Mouse (Mus musculus): Measurements from ENCODE around the gene Prdm10. TPM values are rescaled to one million over a fixed set of nuclear protein-coding genes. Genes with fewer than 3 reads are reported as not detected.

Gene Prdm10
- polyA plus RNA-seq (2015; fragmentation: Nextera tagmentation; extraction: Ambion mirVana): 3.6 and 4.1 TPM in 2 replicates

DNA sequence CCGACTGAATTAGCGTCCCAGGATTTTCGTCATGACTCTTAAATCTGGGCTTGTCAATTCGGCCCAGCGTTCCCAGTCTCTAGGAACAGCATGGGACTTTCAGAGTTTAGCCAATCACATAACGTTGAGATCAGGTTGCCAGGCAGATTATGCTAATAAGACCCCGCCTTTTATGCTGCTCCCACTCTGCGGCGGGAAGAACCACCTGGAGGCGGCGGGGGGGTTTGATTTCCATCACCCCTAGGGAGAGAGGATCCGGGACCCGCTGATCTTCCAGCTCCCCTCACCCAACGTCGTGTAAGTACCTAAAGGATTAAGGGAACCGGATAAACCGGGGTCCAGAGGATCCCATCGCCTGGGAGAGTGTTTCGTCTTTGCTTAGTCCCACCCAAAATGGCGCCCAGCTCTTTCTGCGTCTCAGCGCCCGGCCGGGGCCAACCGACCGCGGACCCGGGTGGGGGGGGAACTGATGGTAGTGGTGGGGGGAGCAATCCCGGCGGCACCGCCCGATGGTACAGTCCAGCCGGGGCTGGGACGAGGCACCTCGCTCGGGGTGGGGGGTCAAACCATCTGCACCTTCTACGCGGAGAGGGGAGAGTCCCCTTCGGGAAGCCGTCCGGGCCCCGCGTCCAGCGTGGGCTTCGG, at the start of gene Prdm10:
Gene Prdm10, plus strand, starts transcription at position 173 of the 645 bp plus-strand sequence.
- Histone ChIP-seq H3K27me3 (replicated peaks) (no peaks in the 10 kb centered on the region), H3K4me1 (peaks cover 27% of the 10 kb centered on the region), H3K27ac (replicated peaks) (peak within 1 kb of the TSS; percentile 98), H3K4me3 (peak within 1 kb of the TSS; percentile 87), H3K9ac (peak within 1 kb of the TSS; percentile 98), H3K4me2 (peak within 1 kb of the TSS; percentile 72), H3K36me3 (no peaks in the 10 kb centered on the region), H3K9me3 (no peaks in the 10 kb centered on the region)
- under 1% methylated on average over 36 of the region's 45 CpGs for WGBS
- peak; percentile 89 for ATAC-seq (ENCODE audit: extremely low read depth, insufficient number of reproducible peaks, low FRiP score, low TSS enrichment)

DNA sequence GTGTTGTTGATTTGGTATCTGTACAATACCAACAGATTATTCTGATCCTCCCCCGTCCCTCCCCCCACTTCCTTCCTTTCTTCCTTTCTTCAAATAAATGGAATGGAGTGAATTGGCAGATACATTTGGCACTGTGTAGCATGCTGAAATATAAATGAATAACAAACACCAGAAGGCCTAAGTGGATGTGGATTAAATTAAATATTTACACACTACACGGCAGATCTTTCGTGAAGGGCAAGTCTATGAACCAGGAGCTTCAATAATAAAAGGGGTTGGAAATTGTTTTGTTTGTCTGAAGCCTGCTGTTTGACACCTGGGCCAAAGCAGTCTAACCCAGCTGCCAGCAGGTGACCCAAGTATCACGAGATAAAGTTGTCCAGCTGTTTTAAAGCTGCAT, 45.3 kb upstream of the Prdm10 start:
- ATAC-seq (ENCODE audit: extremely low read depth, insufficient number of reproducible peaks, low FRiP score, low TSS enrichment): no peak
- Histone ChIP-seq H3K4me2 (no peak overlapping the region), H3K27ac (replicated peaks) (no peak overlapping the region), H3K9me3 (no peaks in the 10 kb centered on the region), H3K4me3 (no peak overlapping the region), H3K36me3 (no peaks in the 10 kb centered on the region), H3K4me1 (peaks cover 7% of the 10 kb centered on the region), H3K9ac (no peak overlapping the region), H3K27me3 (replicated peaks) (no peaks in the 10 kb centered on the region)
- 52% methylated on average over 4 of the region's 4 CpGs for WGBS

DNA sequence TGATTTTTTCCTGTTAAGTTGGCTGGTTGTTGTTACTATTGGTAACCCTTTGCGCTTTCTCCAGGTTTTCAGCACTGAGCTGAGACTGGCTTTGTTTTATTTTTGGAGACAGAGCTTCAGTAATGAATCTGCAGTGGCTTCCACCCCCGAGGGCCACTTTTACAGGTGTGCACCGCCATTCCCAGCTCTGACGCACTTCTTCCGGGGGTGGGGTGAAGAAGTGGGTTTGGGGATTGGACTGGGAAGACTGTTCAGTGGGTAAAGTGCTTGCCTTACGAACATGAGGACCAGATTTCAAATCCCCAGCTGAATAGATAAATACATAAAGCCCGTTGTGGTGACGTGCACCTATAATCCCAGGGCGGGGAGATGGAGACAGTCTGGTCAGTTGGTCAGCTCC, 44.8 kb upstream of the Prdm10 start:
- Histone ChIP-seq H3K27me3 (replicated peaks) (no peaks in the 10 kb centered on the region), H3K9ac (no peak overlapping the region), H3K4me2 (no peak overlapping the region), H3K9me3 (no peaks in the 10 kb centered on the region), H3K36me3 (no peaks in the 10 kb centered on the region), H3K27ac (replicated peaks) (no peak overlapping the region), H3K4me1 (peaks cover 9% of the 10 kb centered on the region), H3K4me3 (no peak overlapping the region)
- ATAC-seq (ENCODE audit: extremely low read depth, insufficient number of reproducible peaks, low FRiP score, low TSS enrichment): no peak
- WGBS: 81% methylated on average over 9 of the region's 9 CpGs

DNA sequence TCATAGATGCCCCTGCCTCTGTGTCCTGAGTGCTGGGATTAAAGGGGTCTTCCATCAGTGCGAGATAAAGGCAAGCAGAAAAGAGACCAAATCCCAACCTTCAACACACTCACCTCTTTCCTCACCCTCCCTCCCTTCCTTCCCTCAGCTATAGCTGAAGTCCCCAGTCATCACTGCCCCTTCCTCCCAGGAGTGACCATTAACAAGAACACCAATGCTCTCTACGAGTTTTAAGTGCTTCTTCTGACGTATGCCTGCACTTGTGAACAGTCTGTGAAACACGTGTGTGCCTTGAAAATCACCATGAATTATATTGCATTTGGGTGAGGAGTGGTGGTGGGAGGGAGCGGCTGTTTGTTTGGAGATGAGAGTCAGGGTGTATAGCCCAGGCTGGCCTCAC, 44.3 kb upstream of the Prdm10 start:
- no peak overlapping the region for H3K9ac ChIP-seq
- no peak overlapping the region for H3K27ac ChIP-seq (replicated peaks)
- WGBS: 64% methylated on average over 5 of the region's 5 CpGs

DNA sequence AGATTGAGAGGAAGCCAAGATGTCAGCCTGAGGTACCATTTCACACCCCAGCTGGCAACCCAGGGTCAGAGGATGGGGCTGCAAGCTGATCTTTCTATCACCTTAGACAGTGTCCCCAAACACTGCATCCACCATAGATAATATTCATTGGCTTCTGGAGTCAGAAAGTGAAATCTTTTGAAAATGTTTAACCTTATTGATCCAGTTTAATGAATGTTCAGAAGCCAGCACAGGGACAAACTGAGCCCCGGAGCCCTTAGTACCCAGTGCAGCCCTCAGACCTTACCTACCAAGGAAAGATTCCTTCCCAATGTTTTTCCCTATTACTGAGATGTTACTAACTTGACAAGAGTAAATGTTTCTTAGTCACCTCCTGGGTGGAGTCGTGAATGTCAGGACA, 41.8 kb upstream of the Prdm10 start:
- Histone ChIP-seq H3K27me3 (replicated peaks) (no peaks in the 10 kb centered on the region), H3K9ac (no peak overlapping the region), H3K4me1 (peaks cover 18% of the 10 kb centered on the region), H3K4me2 (no peak overlapping the region), H3K4me3 (no peak overlapping the region), H3K27ac (replicated peaks) (no peak overlapping the region), H3K36me3 (no peaks in the 10 kb centered on the region), H3K9me3 (no peaks in the 10 kb centered on the region)
- WGBS: 73% methylated on average over 2 of the region's 2 CpGs
- ATAC-seq (ENCODE audit: extremely low read depth, insufficient number of reproducible peaks, low FRiP score, low TSS enrichment): no peak

More for the DNA sequence above, 44.3 kb upstream of the Prdm10 start:
- no peaks in the 10 kb centered on the region for H3K27me3 ChIP-seq (replicated peaks)
- H3K4me3 ChIP-seq: no peak overlapping the region
- H3K36me3 ChIP-seq: no peaks in the 10 kb centered on the region
- H3K9me3 ChIP-seq: no peaks in the 10 kb centered on the region
- H3K4me1 ChIP-seq: peaks cover 14% of the 10 kb centered on the region
- no peak overlapping the region for H3K4me2 ChIP-seq
- no peak for ATAC-seq (ENCODE audit: extremely low read depth, insufficient number of reproducible peaks, low FRiP score, low TSS enrichment)

DNA sequence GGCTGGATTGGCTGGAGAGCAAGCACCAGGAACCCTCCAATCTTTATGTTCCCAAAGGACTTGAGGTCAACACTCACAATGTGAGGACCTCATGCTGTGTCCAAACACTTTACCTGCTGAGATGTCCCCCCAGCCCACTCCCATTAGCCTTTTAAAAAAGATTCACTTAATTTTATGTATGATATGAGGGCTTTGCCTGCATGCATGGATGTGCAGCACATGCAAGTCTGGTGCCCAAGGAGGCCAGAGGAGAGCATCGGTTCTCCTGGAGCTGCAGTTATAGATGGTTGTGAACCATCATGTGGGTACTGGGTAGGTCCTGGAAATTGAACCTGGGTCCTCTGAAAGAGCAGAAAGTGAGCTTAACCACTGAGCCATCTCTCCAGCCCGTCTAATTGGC, 40.8 kb upstream of the Prdm10 start:
- no peaks in the 10 kb centered on the region for H3K27me3 ChIP-seq (replicated peaks)
- H3K9ac ChIP-seq: no peak overlapping the region
- no peaks in the 10 kb centered on the region for H3K36me3 ChIP-seq
- no peak overlapping the region for H3K4me2 ChIP-seq
- no peak for ATAC-seq (ENCODE audit: extremely low read depth, insufficient number of reproducible peaks, low FRiP score, low TSS enrichment)
- 84% methylated on average over 2 of the region's 2 CpGs for WGBS
- no peak overlapping the region for H3K4me3 ChIP-seq
- peaks cover 18% of the 10 kb centered on the region for H3K4me1 ChIP-seq
- H3K9me3 ChIP-seq: no peaks in the 10 kb centered on the region
- no peak overlapping the region for H3K27ac ChIP-seq (replicated peaks)

DNA sequence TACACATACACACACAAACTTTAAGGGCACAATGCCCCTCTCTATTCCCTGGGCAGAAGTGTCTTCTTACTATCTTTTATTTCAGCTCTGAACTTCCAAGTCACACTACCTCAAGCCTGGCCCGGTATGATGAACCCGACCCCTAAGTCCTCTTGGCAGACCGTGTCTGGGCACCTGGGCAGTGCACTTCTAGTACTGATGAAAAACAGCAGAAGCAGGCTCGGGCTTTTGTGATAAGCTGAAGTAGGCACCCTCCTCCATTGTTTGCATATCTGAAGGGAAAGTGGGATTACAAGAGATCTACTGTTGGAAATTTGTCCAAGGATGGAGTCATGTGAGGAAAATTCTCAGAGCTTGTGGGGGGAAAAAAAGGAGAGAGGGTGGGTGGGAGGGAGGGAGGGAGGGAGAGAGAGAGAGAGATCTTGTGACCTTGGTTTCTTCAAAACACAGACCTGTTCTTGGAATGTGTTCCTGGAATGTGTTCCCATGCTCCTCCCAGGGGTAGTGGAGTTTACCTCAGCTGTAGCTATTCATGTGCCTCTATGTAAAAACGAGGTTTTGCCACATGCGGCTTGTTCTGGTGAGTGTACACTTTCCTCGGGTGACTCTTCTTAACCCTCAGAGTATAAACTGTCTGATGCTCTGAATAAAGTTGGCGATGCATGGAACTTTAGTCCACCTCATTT, 39.7 kb upstream of the Prdm10 start:
- WGBS: 58% methylated on average over 8 of the region's 8 CpGs
- ATAC-seq (ENCODE audit: extremely low read depth, insufficient number of reproducible peaks, low FRiP score, low TSS enrichment): no peak

DNA sequence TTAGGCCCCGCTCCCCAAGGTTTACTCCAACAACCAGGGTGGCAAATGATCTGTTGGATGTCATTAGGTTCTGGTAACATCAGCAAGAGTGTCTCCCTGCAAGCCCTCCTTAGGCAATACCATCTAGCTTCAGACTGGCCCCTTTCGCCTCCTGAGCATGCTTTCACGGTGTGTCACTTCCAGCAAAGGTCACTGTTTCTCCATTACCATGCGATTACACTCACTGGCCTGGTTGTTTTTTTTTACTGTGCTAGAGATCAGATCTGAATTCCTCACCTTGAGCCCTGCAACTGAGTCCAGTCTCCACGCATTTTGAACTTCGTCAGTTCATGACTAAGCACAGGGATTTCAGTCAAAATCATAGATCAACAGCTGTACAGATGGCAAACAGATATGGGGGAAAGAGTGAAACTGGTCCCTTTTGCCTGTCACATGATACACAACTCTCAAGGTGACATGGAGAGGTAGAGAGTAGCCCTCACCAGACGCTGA, 39.1 kb upstream of the Prdm10 start:
- Histone ChIP-seq H3K27me3 (replicated peaks) (no peaks in the 10 kb centered on the region), H3K9me3 (no peaks in the 10 kb centered on the region), H3K9ac (no peak overlapping the region), H3K27ac (replicated peaks) (no peak overlapping the region), H3K4me3 (no peak overlapping the region), H3K4me2 (no peak overlapping the region), H3K36me3 (no peaks in the 10 kb centered on the region), H3K4me1 (peaks cover 10% of the 10 kb centered on the region)
- ATAC-seq (ENCODE audit: extremely low read depth, insufficient number of reproducible peaks, low FRiP score, low TSS enrichment): no peak
- 68% methylated on average over 7 of the region's 7 CpGs for WGBS

More for the DNA sequence above, 39.7 kb upstream of the Prdm10 start:
- H3K27ac ChIP-seq (replicated peaks): no peak overlapping the region
- H3K27me3 ChIP-seq (replicated peaks): no peaks in the 10 kb centered on the region
- no peaks in the 10 kb centered on the region for H3K9me3 ChIP-seq
- H3K4me1 ChIP-seq: peaks cover 10% of the 10 kb centered on the region
- H3K4me2 ChIP-seq: no peak overlapping the region
- H3K36me3 ChIP-seq: no peaks in the 10 kb centered on the region
- H3K4me3 ChIP-seq: no peak overlapping the region
- no peak overlapping the region for H3K9ac ChIP-seq

DNA sequence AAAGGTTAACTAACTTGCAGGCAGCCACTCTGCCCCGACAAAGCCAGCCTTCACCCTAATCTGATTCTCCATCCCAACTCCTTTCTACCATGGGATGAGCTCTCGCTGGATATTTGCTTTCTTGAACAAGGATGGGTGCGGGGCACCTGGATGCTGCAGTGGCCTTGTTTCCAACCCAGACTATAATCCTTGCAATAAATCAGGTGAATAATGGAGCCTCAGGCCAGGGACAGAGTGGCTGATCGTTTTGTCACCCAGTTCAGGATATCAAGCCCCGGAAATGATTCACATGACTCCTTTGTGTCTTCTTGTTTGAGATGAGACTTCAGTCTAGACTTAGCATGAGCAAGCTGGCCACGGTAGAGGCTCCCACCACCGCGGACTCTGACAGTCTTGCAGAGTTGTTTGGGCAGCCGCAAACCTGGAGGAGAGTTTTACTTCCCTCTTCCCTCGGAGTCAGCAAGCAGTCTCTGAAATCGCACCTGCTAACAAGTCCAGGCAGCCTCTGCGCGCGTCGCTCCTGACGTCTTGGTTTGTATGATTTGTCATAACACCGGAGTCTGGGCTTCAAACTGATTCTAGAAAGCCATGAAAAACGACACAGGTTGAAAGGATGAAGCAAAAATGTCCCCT, 36.9 kb upstream of the Prdm10 start:
- no peaks in the 10 kb centered on the region for H3K36me3 ChIP-seq

DNA sequence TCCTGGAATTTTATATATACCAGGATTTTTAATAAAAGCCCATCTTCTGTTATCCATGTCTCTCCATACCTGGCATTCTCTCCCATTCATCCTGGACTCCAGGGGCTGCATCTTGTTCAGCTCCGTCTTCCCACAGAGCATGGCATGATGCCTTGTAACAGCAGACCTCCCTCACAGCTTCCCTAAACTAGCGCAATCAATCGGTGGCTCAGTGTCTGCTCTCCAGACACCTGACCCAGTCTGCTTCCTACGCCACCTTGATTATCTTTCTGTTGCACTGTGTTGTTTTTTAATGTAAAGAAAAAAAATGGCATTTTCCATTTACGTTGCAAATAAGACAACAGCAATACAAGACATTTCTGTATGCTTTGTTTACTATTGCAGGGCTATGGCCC, 36.4 kb upstream of the Prdm10 start:
- 76% methylated on average over 5 of the region's 5 CpGs for WGBS
- no peak overlapping the region for H3K4me2 ChIP-seq
- ATAC-seq (ENCODE audit: extremely low read depth, insufficient number of reproducible peaks, low FRiP score, low TSS enrichment): no peak
- H3K4me1 ChIP-seq: peaks cover 10% of the 10 kb centered on the region
- no peak overlapping the region for H3K27ac ChIP-seq (replicated peaks)
- H3K9me3 ChIP-seq: no peaks in the 10 kb centered on the region
- H3K27me3 ChIP-seq (replicated peaks): no peaks in the 10 kb centered on the region
- no peaks in the 10 kb centered on the region for H3K36me3 ChIP-seq
- no peak overlapping the region for H3K4me3 ChIP-seq
- no peak overlapping the region for H3K9ac ChIP-seq

More for the DNA sequence above, 36.9 kb upstream of the Prdm10 start:
- peaks cover 10% of the 10 kb centered on the region for H3K4me1 ChIP-seq
- H3K9me3 ChIP-seq: no peaks in the 10 kb centered on the region
- no peak overlapping the region for H3K4me2 ChIP-seq
- ATAC-seq (ENCODE audit: extremely low read depth, insufficient number of reproducible peaks, low FRiP score, low TSS enrichment): no peak
- no peak overlapping the region for H3K9ac ChIP-seq
- H3K4me3 ChIP-seq: no peak overlapping the region
- no peaks in the 10 kb centered on the region for H3K27me3 ChIP-seq (replicated peaks)
- H3K27ac ChIP-seq (replicated peaks): no peak overlapping the region
- 70% methylated on average over 18 of the region's 18 CpGs for WGBS

DNA sequence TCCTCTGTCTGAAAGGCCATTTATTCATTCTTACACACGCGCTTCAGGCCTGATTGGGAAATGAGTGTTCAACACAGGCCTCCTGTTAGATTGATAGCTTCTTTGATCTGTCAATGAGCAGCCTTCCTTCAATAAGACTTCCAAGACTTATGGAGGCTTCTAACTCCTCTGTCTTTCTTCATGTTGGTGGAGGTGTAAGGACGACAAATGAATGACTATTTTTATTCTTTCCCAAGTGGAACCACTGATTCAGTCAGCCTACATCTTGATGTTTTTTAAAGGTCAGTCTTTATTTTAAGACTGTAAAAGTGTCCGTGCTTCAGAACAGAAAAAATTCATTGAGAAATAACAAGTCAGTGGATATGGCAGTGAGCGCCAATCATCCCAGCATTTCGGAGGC, 35.3 kb upstream of the Prdm10 start:
- 90% methylated on average over 6 of the region's 6 CpGs for WGBS

More for the DNA sequence above, 35.3 kb upstream of the Prdm10 start:
- Histone ChIP-seq H3K36me3 (no peaks in the 10 kb centered on the region), H3K4me2 (no peak overlapping the region), H3K9me3 (no peaks in the 10 kb centered on the region), H3K9ac (no peak overlapping the region), H3K4me1 (peaks cover 10% of the 10 kb centered on the region), H3K27ac (replicated peaks) (no peak overlapping the region), H3K27me3 (replicated peaks) (no peaks in the 10 kb centered on the region), H3K4me3 (no peak overlapping the region)
- ATAC-seq (ENCODE audit: extremely low read depth, insufficient number of reproducible peaks, low FRiP score, low TSS enrichment): no peak
